Mouse (Mus musculus): ENCODE results near the gene Gm9887. TPM values are rescaled to one million over a fixed set of nuclear protein-coding genes. Genes with fewer than 3 reads are reported as not detected.
"Not testable (repeated sequence)": the region's sequence is repeated elsewhere in the genome, so short reads cannot be mapped to it uniquely, and the experiment has no call there.

Gene Gm9887
- total and polyA plus RNA-seq, 3 experiments: 1.7 to 4.9 TPM; not detected in 1

GRCm38 (mm10) chr12:69363899-69364762 lies 8.1 kb downstream of the Gm9887 start (continued):
- TF ChIP-seq USF2 (IDR thresholded peaks at IDR 0.05; ENCODE audit: borderline replicate concordance in 1 of 2, insufficient read depth in 1 of 2, low read depth in 1 of 2, low read length in 2 of 2) (no peak), POLR2A (IDR thresholded peaks at IDR 0.05; ENCODE audit: control insufficient read depth in 1 of 2, insufficient read depth in 1 of 2, low read depth in 1 of 2, low read length in 2 of 2, poor library complexity in 1 of 2) (peak; percentile 71 to 98), E2F4 (IDR thresholded peaks at IDR 0.05; ENCODE audit: borderline replicate concordance, low read depth, low read length) (no peak), MYB (IDR thresholded peaks at IDR 0.05; ENCODE audit: low read depth, low read length) (no peak), RCOR1 (IDR thresholded peaks at IDR 0.05; ENCODE audit: low read depth, low read length) (no peak), MAZ (IDR thresholded peaks at IDR 0.05; ENCODE audit: low read depth, low read length) (no peak), CHD1 (IDR thresholded peaks at IDR 0.05; ENCODE audit: low read depth, low read length) (no peak), TAL1 (IDR thresholded peaks at IDR 0.05; ENCODE audit: low read length) (no peak), ELF1 (IDR thresholded peaks at IDR 0.05; ENCODE audit: low read depth, low read length) (no peak), CHD2 (IDR thresholded peaks at IDR 0.05; ENCODE audit: low read length) (no peak), ETS1 (IDR thresholded peaks at IDR 0.05; ENCODE audit: low read depth, low read length) (0 out of 2 replicates have a peak, but pooled peaks have one; percentile 18), SMC3 (IDR thresholded peaks at IDR 0.05; ENCODE audit: low read depth, low read length) (no peak), NELFE (IDR thresholded peaks at IDR 0.05; ENCODE audit: low read depth, low read length) (peak; percentile 95), MAX (IDR thresholded peaks at IDR 0.05; ENCODE audit: low read length) (no peak), POLR2AphosphoS5 (IDR thresholded peaks at IDR 0.05; ENCODE audit: borderline replicate concordance, low read depth, low read length) (no peak; the same call in 1 of the 2 replicates), ZKSCAN1 (IDR thresholded peaks at IDR 0.05; ENCODE audit: low read depth, low read length) (no peak), EP300 (IDR thresholded peaks at IDR 0.05; ENCODE audit: low read depth in 1 of 2, low read length in 2 of 2) (no peak), MXI1 (IDR thresholded peaks at IDR 0.05; ENCODE audit: low read depth, low read length) (no peak; the same call in 1 of the 2 replicates), ZMIZ1 (IDR thresholded peaks at IDR 0.05; ENCODE audit: low read depth, low read length) (peak; percentile 79; the same call in 1 of the 2 replicates)

DNA sequence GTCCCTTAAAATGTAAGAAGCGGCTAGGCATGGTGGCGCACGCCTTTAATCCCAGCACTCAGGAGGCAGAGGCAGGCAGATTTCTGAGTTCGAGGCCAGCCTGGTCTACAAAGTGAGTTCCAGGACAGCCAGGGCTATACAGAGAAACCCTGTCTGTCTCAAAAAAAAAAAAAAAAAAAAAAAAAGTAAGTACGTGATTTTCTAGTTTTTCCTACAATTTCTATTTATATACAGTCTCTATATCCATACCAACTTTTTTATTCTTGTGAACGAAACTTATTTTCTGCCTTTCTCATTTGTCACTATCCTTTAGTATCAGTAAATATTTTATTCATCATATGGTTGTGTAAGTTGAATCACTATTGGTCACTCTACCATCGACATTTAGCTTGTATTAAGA lies 9.1 kb downstream of the Gm9887 start:
- H3K4me3 ChIP-seq (ENCODE audit: control insufficient read depth in 1 of 2, insufficient read depth in 1 of 2, low read depth in 2 of 2, low read length in 2 of 2): peak overlapping the region in 1 of 2 experiments; percentile 84; a peak in 1 of 4 replicates
- DNase-seq (ENCODE audit: low read depth, low spot score); H3K79me2 ChIP-seq (ENCODE audit: control insufficient read depth, insufficient read depth, low read length, poor library complexity); H3K27ac ChIP-seq (ENCODE audit: control insufficient read depth, low read depth, low read length); H3K4me1 ChIP-seq (ENCODE audit: control insufficient read depth in 1 of 2, insufficient read depth in 2 of 2, low read length in 2 of 2); H3K27me3 ChIP-seq (ENCODE audit: control insufficient read depth in 1 of 2, insufficient read depth in 2 of 2, low read length in 2 of 2); H3K9me3 ChIP-seq (replicated peaks; ENCODE audit: insufficient read depth, low read length): not testable (repeated sequence)
- H3K36me3 ChIP-seq (ENCODE audit: control insufficient read depth in 1 of 2, insufficient read depth in 2 of 2, low read length in 2 of 2): peaks cover 0 to 14% of the 10 kb centered on the region in 2 experiments; a peak in 2 of 4 replicates
- peak; percentile 83; the same call in 1 of the 2 replicates for TF ChIP-seq TBP (IDR thresholded peaks at IDR 0.05; ENCODE audit: low read depth, low read length)
- peak; percentile 36; the same call in 1 of the 2 replicates for TF ChIP-seq ZNF384 (IDR thresholded peaks at IDR 0.05; ENCODE audit: low read depth, low read length)
- H3K9ac ChIP-seq (ENCODE audit: control insufficient read depth, low read depth, low read length, poor library complexity, severe bottlenecking): peak overlapping the region; percentile 91; the same call in 1 of the 2 replicates

Measured in MEL (cell line).